Mouse (Mus musculus) retina, postnatal 1 day (tissue): ENCODE measurements around the gene Olah.

Experiments used
- DNase-seq: peaks from one replicate; pipeline ENCODE4 v3.0.0-alpha.2; 2012

Gene Olah

DNA sequence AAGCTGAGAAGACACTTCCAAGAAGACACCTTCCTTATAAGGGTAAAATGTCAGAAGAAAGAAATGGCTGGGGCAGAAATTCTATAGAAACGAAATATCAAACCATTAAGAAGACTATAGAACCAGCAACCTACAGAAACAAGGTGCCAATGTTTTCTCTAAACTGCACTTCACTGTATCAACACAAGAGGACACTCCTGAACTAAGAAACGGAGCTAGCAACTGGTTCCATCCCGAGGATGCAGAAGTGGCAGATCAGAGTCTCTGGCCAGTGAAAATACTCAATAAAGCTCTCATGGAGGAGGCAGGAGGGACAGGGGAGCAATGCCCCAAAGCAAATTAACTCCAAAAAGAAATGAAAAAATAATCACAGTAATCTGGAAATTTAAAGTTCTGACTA lies 48.1 kb downstream of the Olah start:
- DNase-seq: peak; percentile 69

DNA sequence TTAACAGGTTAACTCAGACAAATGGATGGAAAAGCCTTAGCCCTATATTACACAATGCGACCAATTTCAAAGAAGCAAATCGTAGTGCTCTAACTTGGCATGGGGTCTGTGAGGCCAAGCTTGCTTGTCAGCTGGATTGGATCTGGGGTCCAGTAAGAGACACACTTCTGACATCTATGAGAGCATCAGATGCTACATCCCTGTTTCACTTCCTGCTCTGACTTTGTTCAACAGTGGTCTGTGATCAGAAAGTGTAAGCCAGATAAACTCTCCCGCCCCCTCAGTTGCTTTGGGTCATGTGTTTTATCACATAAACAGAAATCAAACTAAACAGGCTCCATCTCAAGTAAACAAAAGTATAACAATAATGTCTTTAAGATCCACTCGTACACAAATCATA lies 48.6 kb downstream of the Olah start:
- no peak for DNase-seq

DNA sequence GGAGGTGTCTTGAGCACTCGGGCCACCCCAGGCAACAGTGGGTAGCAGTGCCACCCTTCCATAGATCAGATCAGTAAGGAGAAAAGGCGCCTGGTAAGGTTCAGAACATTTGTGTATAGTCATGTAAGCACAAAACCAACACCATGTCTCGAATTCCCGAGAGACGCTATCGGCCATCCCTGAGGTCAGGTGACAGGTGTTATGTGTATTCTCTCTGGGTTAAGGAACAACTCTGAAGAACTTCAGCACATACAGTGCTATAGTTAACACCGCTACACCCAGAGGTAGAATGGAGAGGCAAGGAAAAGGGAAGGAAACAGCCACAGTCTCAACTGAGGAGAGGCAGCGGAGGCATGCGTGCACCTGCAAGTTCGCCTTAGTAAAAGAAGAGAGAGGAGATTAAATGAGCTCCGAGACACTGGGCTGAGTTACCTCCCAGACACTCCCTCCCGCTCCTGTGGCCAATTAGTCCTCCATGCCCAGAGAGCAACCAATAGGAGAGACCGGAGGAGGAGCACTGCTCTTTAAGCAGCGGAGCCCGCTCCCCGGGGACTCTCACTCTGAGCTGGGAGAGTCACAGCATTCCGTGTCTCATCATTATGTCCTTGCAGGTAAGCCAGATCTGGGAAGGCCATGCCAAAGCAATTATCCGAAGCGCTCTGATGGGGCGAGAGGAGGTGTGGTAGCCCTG lies 61.3 kb downstream of the Olah start, which contains the start of gene Acbd7:
Acbd7 (plus strand) TSS at position 558 of the 691 bp plus-strand sequence.
- DNase-seq: peak; percentile 87

DNA sequence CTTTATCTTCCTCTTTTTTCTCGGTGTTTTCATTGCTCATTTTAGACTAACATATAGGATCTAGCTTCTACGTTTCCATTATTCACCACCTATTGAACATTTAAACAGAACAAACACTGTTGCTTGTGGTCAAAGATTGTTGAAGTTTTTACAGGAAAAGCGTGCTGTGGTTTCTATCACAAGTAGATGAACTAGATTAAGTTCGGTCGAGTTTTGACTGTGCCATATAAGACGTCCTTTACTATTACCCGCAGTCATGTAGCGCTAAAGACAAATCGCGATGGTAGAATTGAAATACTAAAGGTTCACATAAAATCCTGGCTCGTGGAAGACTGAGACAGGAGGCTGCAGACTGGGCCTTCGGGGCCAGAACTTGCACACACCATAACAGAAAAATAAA lies 63.2 kb downstream of the Olah start:
- DNase-seq: no peak

DNA sequence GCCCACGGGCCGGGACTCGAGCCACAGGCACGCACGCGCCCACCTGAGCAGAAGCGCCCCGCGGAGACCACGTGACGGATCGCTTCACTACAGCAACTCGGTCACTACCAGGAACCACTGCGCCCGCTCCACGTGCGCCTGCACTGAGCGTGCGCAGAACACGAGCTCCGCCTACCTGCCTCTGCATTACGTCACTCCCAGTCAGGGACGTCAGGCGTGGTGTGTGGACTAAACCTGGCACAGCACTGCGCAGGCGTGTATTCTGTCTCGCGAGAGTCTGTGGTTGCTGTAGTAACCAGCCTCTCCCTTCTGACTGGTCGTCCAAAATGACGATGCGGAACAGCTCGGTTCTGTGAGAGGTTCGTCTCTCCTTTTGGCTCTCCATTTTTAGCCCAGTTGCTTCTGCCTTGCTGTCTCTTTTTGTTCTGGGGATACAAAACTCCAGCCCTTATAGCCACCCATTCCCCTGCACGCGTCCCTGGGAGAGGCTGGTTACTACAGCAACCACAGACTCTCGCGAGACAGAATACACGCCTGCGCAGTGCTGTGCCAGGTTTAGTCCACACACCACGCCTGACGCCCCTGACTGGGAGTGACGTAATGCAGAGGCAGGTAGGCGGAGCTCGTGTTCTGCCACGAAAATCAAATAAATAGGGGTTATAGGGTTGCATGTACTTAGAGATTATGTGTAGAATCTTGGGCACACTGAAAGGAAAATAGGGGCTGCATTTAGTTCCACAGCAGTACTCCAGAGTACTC lies 64.3 kb downstream of the Olah start, which contains the start of gene Rpp38:
Rpp38 (minus strand) TSS at position 160 of the 759 bp plus-strand sequence.
- DNase-seq: peak; percentile 98

DNA sequence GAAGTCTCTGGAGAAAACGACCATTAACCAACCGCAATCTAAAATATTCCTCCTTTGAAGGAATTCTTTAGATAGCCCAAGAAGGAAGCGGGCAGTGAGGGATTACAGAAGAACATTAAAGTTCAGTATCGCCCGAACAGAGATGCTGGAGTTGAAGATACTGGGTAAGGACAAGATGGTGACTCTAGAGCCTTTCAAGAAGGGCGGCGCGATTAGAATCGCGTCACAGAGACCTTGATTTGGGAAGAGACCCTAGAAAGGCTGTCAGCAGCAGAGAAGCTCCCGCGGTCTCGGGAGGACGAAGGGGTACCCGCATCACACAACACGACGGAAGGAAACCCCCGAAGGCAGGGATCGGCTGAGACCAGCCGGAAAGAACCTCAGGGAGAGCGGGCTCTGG lies 65.0 kb downstream of the Olah start:
- no peak for DNase-seq

DNA sequence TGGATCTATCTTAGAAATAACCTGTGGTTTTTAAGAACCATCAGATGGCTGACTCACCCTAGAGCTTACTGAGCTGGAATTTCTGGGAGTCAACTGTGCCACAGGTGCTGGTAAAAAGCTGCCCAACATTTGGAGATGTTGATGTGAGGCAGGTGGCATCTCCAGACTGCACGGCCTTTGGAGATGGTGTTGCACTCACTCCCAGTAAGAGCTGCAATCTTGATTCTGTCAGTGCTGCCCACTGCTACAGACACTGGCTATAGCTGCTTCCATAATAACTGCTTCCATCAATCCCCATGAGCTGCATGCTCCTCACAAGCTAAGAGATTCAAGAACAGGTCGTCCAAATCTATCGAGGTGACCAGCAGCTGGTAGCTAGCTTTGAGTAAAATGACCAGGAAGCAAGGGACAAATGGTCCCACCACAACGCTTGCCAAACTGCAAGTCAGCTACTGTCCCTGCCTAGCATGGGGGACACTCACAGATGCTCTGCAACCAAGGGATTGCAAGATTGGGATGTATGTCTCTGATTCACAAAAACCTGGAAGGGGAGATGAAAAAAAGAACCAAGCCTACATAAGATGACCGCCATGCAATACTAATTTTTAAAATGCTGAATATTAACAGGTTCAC lies 65.8 kb downstream of the Olah start:
- no peak for DNase-seq

DNA sequence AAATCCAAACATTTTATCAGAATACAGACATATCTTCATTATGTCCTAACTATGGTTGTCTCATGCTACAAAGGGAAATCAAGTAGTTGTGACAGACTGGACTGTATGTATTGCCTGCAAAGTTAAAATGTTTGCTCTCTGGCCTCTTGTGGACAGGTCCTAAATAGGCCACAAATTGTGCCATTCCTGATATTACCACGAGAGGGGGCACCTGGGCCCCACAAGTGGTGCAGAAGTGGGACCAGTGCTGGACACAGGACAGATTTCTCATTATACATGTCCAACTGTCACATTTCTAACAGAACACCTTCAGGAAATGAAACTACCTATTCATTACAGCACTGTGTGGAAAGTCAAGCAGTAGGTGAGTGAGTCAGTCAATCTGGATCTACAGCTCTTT lies 69.7 kb downstream of the Olah start:
- DNase-seq: peak; percentile 78

DNA sequence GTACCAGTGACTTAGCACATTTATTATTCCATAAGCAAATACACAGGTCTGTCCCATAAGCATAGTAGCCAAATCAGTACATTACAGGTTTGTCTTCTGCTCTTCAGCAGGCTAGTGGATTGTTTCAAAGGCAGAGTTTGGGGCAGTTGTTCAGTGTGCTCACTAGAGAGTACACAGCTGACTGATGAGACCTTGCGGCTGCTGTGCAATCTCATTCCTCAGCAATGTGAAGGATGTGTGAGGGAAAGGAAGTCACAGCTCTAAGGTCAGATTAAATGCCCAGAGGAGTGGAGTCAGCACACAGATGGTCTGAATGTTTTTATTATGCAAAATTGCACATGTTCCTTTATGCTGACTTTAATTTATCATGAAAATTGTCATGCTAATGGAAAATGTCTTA lies 70.5 kb downstream of the Olah start:
- no peak for DNase-seq

DNA sequence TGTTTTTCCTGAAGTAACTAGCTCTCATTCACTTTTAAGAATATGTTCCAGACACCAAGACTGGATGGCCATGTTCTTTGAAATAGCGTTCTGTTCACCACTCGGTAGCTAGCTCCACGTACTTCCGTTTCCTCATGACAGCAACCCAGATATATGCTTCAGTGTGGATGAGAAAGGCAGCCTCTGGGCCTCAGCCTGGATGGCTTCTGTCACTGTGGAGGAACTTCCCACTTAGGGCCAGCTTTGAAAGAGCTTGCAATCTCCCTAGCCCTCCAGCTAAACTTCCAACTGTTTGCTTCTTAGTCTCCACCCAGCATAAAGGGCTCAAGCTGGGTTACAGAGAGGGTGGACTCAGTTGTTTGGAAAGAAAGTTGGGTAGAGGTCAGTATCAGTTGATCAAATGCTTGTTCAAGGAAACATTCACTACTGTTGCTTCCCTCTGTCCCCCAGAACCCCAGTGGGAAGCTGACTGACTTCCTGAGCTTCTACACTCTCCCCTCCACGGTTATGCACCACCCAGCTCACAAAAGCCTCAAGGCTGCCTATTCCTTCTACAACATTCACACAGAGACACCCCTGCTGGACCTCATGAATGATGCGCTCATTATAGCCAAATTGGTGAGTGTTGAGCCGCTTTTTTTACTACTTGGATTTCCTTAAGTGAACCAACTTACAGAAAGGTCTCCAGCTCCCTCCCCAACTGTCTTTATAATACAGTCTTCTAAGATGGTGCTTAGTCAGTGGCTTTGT lies 72.5 kb downstream of the Olah start:
- DNase-seq: no peak

DNA sequence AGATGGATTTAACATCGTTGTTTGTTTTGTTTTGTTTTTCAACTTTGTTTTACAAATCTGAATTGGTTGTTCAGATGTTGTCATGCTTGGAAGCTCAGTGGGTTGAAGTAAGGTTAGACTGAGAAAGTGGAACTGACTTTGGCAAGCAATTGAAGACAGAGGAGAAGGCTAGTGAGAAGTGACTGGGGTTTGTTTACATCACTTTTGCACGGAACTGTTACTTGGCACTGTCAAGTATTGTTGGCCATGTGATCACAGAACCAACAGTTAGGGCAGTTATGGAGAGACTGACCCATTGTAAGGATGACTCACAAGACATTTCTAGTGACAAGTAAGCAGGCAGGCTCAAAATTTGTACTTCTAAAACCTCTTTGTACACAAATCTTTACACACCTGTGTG lies 73.9 kb downstream of the Olah start:
- no peak for DNase-seq

DNA sequence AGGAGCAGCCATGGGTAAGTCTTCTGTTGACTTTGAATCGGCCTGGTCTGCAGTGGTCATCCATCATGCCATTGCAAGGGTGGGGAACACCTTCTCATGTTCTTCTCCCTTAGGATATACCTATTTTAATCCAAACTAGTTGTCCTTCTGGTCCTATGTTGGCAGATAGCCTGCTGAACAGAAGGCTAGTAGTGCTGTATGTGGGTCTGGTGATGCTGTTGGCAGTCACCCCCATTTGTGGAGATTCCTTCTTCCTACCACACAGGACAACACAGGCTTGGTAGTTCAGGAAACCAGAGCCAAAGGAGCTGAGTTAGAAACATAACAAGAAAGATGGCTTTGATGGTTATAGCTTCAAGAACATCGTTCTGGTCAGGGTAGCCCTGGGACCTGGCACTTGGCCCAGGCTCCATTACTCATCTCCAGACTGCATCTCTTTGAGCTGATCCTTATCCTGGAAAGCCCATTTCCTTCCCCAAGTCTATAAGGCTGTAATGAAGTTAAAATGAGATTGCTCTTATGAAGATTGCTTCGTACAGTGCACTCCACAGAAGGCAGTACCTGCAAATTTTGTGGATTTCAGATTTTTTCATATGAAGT lies 91.5 kb downstream of the Olah start:
- no peak for DNase-seq

DNA sequence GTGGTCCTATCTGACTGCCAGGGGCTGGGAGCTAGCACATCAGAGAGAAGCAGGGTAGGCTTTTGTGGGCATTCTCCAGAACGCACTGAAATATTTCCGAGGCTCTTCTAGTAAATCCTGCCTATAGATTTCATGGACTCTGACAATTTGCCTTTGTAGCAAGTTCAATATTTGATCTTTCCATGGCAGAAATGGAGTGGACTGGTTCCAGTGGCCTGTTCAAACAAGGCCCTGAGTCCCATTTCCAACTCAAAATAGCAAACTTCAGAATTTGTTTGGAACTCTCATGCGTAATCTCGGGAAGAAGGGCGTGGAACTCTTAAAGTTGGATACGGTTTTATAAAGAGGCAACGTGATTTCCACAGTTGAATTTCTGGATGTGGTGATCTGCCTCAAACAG lies 101.2 kb downstream of the Olah start:
- DNase-seq: no peak

DNA sequence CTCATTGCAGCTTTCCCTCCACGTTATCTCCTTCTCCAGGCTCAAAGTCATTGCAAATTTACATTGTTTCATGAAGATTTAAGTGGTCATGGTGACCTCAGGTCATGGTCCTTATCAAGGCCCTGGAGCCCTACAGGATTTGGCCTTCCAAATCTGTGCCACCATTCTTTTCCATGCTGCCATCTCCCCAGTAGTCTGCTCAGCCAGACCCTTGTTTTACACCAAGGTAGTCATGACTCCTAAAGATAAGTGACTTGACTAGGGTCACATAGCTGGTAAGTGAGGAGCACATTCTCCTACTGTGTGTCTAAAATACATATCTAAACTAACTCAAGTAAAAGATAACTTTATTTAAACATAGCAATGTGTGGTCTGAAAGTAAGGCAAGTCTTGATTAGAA lies 104.8 kb downstream of the Olah start:
- DNase-seq: no peak
